Mouse (Mus musculus): Measurements from ENCODE around the gene Coq4.

Gene Coq4

DNA sequence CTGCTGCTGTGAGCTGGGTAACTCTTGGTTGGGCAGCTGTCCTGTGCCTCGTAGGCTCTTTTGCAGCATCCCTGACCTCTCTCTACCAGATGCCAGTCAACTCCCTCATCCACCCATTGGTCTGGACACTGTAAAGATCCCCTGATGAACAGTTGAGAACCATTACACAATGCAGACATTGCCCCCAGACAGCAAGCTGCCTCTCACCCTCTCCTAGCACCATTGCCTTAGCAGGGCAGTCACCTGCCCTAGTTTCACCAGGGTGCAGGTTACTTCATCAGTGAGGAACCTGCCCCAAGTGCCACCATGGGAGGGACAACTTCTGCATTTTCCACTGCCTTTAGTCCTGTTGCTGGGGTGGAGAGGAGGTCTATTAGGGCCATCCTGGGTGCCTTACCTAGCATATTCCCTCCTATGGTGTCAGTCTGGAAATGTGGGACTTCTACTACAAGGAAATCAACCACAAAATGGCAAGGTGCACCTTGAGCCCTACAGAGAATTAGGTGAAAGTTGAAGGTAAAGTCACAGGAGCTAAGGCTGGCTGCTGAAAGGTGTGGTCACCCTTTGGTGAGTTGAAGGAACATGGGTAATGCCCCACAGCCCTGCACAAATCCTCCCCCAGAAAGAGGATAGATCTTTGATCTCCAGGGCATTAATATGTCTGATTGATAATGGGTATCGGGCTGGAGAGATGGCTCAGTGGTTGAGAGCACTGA is 5.6 kb downstream of the Coq4 start:
- DNase-seq (ENCODE audit: low read depth, low spot score), result no peak

DNA sequence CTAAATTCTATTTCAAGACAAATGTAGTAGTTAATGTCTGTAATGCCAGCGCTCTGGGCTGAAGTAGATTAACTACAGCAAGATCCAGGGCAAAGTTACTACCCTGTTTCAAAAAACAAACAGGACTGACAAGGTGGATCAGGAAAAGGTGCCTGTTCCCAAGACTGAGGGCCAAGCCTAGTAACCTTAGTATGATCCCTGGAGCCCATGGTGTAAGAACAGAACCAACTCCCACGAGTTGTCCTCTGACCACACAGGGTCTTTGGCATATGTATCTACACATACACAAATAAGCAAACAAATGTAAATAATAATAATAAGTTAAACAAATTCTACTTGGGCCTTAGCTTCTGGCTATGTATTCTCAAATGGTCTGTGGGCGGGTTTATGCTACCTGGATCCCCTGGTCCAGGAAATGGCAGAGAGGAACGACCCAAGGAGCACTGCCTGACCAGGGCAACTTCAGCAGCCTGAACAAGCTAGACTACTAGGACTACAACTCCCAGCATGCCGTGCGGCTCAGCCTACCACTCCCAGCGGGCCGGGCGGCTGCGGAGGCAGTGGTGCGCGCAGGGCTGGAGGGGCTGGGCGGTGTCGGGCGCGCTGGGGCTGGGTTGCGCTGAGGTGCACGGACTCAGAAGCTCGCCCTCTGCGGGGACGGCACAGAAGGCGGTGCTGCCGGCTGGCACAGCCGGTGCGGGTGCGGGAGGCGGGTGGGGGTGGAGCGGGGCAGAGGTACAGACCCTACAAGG is 15.0 kb downstream of the Coq4 start, which contains the start of gene Slc27a4:
Gene Slc27a4 (plus strand): TSS at position 560 of the 752 bp plus-strand sequence.
- peak; percentile 80 for DNase-seq (ENCODE audit: low read depth, low spot score)

DNA sequence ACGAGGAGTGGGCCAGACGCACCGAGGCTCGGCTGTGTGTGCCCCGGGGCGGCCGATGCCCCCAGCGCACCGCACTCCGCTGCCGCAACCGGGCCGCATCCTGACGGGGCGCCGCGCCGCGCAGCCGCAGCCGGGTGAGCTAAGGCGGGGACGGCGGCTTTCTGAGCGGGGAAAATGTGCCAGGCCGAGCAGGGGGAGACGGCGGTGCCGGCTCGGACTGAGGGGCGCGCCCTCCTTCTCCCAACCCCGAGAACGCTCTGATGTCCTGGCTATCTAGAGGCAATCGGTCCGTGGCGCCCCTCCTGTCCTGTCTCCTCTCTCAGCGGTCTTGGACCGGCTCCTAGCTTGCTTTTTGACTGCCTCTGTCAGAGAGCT is 15.5 kb downstream of the Coq4 start:
- no peak for DNase-seq (ENCODE audit: low read depth, low spot score)

DNA sequence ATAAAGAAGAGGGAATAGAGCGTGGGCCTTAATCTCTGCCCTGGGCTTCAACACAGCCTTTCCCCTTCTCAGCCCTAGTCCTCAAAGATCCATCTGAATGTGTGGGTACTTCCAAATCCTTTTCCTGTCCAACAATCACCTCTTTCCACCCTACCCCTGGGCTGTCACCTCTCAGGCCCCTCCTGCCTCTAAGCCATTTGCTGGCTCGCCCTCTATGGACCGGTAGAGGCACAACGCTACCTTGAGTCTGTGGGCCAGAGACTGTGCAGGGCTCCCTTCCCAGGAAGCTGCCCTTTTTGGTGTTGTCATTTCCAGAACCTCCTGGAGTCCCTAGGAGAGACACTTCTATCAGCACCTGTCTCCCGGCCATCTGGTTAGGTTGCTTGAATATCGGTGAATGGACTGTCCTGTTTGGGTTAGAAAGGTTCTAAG is 16.1 kb downstream of the Coq4 start:
- DNase-seq (ENCODE audit: low read depth, low spot score), result no peak

DNA sequence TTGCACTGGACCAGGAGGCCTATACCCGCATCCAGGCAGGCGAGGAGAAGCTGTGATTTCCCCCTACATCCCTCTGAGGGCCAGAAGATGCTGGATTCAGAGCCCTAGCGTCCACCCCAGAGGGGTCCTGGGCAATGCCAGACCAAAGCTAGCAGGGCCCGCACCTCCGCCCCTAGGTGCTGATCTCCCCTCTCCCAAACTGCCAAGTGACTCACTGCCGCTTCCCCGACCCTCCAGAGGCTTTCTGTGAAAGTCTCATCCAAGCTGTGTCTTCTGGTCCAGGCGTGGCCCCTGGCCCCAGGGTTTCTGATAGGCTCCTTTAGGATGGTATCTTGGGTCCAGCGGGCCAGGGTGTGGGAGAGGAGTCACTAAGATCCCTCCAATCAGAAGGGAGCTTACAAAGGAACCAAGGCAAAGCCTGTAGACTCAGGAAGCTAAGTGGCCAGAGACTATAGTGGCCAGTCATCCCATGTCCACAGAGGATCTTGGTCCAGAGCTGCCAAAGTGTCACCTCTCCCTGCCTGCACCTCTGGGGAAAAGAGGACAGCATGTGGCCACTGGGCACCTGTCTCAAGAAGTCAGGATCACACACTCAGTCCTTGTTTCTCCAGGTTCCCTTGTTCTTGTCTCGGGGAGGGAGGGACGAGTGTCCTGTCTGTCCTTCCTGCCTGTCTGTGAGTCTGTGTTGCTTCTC is 28.5 kb downstream of the Coq4 start:
- DNase-seq (ENCODE audit: low read depth, low spot score), result no peak

DNA sequence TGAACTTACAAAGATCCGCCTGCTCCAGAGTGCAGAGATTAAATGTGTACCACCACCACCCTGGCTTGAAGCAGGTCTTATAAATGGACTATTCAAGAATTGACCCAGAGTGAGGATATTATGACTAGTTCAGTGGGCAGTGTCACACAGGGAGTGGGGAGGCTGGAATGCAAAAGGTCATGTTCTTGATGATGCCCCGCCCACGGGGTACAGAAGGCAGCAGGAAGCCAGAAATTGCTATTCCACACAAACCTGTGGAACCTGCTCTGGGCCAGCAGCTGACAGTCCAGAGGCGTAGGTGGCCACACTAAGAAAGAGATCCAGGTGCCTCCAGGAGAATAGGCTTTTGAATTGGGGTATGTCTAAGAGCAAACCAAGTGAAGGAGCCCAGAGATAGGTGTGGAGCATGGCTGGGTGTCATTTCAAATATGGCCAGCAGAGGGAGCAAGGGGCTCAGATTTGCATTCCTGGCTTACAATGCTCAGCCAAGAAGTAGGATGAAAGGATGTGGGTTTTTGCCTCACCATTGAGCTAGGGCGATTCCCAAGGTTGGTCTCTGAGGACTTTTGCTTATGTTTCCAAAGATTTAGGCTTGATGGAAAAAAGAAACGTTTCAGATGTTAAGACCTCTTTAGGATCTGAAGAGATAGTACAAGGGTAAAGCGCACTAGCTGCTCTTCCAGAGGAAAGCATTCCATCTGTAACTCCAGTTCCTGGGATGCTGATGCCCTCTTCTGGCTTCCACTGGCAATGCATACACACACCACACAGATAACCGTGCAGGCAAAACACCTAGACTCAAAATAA is 30.3 kb downstream of the Coq4 start:
- DNase-seq (ENCODE audit: low read depth, low spot score), result peak; percentile 74

DNA sequence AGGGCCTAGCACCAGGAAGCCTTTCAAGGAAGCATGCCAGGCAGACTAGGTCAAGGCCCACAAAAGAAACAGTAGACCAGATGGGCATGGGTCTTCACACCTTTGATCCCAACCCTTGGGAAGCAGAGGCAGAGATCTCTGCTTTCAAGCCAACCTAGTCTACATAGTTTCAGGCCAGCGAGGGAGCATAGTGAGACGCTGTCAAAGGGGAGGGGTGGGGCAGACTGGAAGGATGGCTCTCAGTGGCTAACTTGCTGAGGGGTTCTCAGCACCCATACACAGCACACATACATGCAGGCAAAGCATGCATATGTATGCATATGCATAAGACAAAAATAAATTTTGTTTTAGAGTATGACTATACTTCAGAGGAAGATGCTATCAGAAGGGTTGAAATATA is 32.1 kb downstream of the Coq4 start:
- DNase-seq (ENCODE audit: low read depth, low spot score), result no peak

DNA sequence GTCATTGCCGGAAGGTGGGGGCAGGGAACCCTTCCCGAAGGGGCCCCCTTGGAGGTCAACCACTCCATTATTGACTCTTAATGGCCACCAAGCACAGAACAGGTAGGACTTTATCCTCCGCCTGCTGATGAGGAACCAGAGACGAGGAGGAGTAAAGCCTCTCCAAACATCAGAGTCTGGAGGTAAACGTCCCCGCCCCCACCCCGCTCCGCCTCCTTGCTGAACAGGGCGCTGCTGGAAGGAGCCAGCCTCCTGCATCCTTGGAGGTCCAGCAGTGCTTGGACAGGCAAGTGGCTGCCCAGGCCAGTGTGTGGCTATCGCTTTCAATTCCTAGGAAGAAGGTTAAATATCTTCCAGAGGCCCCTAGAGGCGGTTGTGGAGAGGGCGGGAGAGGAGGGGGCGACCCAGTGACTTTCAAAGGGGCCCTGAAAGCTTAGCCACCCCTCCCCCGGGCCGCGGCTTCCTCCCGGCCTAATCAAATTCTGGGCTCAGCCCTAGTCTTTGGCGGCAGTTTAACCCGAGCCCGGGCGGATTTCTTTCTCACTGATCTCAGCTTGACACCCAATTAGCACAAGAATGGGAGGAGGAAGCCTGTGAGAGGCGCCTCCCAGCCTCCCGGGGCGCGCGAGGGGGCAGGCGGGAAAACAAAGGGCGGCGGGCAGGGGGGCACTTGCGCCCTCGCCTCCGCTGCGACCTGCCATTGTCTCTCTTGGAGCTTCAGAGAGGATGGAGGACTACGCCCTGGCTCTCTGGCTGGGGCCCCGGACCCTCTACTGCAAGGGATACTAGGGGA is 32.9 kb downstream of the Coq4 start, which contains the start of gene Urm1:
Gene Urm1 (plus strand): TSS at position 51 of the 793 bp plus-strand sequence.
- peak; percentile 93 for DNase-seq (ENCODE audit: low read depth, low spot score)

DNA sequence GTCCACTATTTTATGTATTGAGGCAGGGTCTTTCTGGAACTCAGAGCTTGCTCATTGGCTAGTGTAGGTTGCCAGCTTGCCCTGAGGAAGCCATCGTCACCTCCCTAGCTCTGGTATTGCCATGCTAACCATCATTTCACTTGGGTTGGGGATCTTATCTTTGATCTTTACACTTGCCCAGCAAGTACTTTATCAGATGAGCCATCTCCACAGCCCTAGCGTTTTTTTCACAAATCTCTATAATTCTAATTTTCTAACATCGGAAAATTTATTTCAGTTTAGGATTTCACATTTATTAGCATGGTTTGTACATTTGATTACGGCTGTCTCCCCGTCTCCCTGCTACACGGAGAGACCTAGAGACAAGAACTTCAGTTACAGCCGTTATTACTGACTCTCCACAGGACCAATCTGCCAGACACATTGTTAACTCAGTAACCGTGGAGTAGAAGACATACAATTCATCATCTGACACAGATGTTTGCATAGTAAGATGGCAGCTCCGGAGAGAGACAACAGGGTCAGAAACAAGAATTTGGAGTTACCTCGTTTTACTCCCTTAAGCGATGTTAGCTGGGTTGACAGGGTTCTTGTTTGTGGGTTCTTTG is 39.1 kb downstream of the Coq4 start:
- DNase-seq (ENCODE audit: low read depth, low spot score), result no peak

DNA sequence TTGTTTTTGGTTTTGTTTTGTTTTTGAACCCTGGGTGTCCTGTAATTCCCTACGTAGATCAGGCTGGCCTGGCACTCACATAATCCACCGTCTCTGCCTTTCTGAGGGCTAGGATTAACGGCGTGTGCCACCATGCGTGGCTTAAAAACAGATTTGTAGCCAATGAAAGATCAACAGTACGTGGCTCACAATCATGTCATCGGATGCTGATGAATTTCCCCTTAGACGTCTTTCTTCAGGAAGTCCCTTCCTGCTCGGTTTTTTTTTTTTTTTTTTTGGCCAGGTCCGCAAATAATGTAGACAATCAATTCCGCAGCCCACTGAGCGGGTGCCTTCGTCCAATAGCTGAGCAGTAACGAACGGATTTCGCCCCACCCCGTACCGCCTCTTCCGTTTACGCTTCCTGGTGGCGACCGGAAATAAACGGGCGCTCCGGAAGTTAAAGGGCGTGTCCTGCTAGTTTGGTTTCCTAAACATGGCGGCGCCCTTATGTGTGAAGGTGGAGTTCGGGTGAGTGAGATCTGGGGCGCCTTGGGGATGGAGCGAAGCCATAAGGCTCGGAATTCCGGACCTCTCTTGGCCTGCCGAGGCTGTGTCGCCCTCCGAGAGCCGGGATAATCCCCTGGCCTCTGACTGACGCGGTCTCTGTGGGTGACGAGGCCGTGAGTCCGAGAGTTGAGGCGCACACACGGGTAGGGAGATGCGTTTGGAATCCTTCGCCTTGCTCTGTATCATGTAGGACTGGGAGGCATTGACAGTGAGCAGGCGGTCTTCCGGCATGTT is 39.8 kb downstream of the Coq4 start:
- DNase-seq (ENCODE audit: low read depth, low spot score), result peak; percentile 94

DNA sequence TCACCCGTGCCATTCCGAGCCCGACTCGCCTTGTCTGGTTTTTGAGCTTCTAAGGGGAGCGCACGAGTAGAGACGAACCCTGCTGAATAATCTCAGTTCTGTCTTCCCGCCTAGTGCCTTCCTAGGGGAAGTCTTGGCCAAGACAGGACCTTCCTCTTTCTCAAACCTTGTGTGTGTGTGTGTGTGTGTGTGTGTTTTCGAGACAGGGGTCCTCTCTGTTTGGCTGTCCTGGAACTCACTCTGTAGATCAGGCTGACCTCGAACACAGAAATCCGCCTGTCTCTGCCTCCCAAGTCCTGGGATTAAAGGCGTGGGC is 40.4 kb downstream of the Coq4 start:
- DNase-seq (ENCODE audit: low read depth, low spot score), result no peak

DNA sequence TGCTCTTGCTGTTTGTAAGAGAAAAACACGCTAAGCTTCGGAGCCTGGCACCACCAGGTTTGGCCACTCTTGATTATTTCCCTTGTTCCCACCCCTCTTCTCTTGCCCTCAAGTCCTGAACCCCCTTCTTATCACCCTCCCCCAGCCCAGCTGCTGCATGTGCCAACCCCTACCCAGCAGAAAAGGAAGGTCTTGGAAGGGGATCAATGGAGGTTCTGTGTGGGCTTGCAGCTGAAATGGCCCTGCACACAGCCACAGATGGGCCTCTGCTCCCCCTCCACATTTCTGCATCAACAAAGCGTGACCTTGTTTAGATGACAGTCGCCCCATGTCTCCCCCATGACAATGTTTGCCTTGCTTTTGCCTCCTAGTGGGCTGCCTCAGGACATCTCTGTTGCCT is 43.8 kb downstream of the Coq4 start:
- DNase-seq (ENCODE audit: low read depth, low spot score), result no peak

DNA sequence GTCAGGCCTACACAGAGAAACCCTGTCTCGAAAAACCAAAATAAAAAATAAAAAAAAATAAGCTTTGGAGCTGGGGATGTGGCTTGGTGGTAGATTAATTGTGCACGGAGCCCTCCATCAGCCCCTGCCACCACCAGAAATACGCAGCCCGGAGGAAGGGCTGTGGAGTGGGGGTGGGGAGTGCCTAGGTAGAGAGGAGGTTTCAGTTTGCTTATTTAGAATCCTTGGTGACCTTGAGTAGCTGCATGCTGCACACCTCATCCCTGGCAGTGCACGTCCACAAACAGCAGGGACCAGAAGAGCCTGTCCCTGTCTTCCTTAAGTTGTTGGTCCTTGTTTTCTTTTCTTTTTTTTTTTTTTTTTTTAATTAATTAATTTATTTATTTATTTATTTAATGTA is 46.5 kb downstream of the Coq4 start:
- no peak for DNase-seq (ENCODE audit: low read depth, low spot score)

DNA sequence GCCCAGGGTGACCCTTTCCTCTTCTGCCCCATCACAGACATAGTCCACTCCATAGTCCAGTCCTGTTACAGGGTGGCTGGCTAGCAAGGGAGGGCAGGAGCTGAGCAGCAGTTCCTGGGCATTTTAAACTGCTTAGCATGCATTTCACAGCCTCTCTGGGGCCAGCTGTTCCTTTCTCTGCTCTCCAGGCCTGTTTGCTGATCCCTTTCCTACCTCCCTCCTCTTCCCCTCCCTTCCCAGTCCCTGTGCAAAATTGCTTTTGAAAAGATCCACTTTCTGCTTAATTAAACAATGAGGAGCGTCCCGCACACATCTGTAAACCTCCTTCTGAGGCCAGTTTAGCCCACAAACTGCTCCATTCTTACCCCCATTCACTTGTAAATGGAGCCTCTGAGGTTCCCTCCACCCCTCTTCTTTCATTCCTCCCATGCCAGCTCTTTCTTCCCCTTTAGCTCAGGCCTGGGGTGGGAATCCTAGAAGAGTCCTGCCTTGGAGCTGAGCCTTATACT is 48.2 kb downstream of the Coq4 start:
- DNase-seq (ENCODE audit: low read depth, low spot score), result peak; percentile 71

DNA sequence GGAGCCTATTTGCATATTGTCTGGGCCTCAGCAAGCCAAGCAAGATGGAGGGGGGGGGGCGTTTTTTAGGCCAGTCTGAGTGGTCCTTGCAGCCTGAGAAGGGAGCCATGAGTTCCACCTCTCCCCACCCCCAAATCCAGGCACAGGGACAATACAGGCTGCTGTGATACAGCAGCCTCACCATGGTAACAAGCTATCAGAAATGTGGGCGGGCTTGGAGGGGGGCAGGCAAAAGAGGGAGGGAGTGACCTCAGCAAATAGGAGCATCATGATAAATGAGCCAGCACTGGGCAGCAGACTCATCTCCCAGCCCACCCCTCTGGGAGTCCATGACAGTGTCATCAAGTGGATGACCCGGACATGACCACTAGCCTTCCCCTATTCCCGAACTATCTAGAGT is 52.2 kb downstream of the Coq4 start:
- DNase-seq (ENCODE audit: low read depth, low spot score), result no peak

DNA sequence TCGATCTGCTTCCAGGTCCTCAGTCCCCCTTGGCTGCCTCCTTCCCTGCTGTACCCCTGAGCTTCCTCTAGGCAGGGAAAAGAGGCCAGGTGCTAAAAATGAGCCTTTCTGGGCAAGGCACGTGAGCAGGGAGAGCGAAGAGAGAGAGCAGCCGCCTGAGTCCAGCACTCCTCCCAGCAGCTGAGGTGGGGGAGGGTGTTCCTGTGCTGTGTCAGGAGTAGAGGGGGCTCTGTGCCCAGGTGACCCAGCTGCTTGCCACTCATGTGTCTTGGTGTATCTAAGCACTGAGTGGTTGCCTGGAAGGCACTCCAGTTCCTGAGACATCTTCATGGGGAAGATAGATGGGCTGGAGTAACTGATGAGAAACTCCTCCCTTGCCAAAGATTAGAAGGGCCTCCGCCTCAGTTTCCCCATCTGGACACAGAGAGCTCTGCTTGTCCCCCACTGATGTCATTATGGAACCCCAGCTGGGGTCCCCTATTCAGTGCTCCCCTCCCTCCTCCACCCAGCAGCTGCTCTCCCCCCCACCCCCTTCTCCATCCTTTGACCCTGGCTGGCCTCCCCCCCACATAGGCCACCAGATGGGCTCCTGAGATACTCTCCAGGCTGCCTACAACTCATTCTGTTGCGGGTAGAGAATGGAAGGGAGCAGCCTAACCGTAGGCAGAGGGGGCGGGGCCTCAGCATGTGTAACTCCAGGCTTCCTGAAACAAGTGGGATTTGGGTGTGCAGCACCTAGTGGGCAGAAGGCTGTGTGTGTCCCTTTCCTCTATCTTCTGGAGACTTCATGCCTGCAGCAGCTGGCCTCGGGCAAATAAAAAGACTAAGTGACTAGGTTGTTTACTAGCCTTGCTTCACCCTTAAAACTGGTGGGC is 56.2 kb downstream of the Coq4 start:
- no peak for DNase-seq (ENCODE audit: low read depth, low spot score)

DNA sequence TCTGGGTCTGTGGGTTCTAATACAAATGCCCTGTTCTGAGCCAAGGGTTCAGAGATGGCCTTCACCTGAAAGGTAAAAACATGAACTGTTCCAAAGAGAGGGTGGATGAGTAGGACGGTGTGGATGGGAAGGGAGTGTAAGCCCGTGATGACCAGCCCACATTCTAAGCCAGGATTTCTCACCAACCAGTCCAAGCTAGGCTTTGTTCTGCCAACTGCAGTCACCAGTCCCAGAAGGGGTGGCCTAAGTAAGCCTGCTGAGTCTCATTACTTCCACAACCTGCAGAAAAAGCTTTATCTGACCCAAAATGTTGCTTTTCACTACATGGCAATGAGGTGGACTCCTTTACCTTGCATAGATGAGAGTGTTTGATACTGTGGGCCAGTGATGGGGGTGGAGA is 56.8 kb downstream of the Coq4 start:
- DNase-seq (ENCODE audit: low read depth, low spot score), result no peak

DNA sequence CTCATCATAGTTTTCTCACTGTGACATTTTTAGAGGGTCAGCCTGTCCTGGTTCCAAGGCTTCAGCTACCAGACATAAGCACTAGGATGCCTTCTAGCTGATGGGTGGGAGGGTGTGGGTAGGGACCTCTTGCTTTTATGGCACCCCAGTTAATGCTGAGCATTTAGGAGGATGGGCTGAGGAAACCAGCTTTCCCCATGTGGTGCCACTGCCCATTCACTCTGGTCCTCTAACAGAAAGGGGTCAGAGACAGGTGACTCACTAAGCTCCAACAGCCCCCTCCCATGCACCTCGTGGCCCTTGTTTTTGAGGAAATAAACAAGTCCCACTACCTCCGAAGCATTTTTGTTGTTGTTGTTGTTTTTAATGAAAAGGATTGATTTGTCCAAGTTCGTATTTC is 57.4 kb downstream of the Coq4 start:
- no peak for DNase-seq (ENCODE audit: low read depth, low spot score)

DNA sequence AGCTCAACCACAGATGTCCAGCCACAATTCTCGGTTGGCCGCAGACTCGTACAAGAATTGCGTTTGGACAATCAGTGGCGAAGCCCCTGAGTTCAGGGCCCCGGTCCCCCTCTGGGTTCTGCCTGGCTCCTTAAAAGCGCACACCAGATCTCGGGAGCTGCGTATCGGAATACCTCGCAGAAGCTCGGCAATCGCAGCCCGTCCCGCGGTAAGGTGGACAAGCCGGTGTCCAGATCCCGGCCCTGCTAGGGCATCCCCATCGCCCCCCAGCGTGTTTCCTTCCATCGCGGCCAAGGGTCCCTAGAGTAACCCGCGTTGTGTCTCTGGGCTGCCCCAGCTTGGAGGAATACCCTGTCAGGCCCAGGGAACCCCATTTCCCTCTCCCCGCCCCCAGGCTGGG is 58.3 kb downstream of the Coq4 start:
- no peak for DNase-seq (ENCODE audit: low read depth, low spot score)

All from WW6 (cell line).